Mouse (Mus musculus) MEL (cell line): ENCODE results near the gene Aco1. TPM values are rescaled to one million over a fixed set of nuclear protein-coding genes. Genes with fewer than 3 reads are reported as not detected.

Experiments
- DNase-seq: peaks from one replicate; pipeline ENCODE4 v3.0.0; 2011; ENCODE audit warnings: low read depth, low spot score
- H3K27ac ChIP-seq: 2 replicates; pipeline ENCODE4 v1.5.1; 2012; ENCODE audit warnings: low read depth, mild to moderate bottlenecking, control low read depth, low read length, moderate library complexity; ENCODE audit not compliant: control insufficient read depth
- H3K27me3 ChIP-seq, 2 experiments: fragments of 150-350 bp in 1 of 2; sonication (generic) in 1 of 2; 2 replicates each; pipeline ENCODE4 v1.6.1; 2012; ENCODE audit warnings: low read length in 2 of 2, mild to moderate bottlenecking in 2 of 2, improper control_type of control experiment in 1 of 2, moderate library complexity in 1 of 2; ENCODE audit not compliant: insufficient read depth in 2 of 2, control insufficient read depth in 1 of 2
- H3K36me3 ChIP-seq, 2 experiments: 2 replicates each; pipeline ENCODE4 v1.6.1; 2012 to 2014; ENCODE audit warnings: low read length in 2 of 2, improper control_type of control experiment in 1 of 2, inconsistent platforms in 1 of 2, mild to moderate bottlenecking in 1 of 2; ENCODE audit not compliant: insufficient read depth in 2 of 2, control insufficient read depth in 1 of 2
- H3K4me1 ChIP-seq, 2 experiments: fragments of 150-350 bp in 1 of 2; sonication (generic) in 1 of 2; 2 replicates each; pipeline ENCODE4 v1.6.1; 2012; ENCODE audit warnings: low read length in 2 of 2, improper control_type of control experiment in 1 of 2, mild to moderate bottlenecking in 1 of 2; ENCODE audit not compliant: insufficient read depth in 2 of 2, control insufficient read depth in 1 of 2
- H3K4me3 ChIP-seq, 2 experiments: fragments of 150-350 bp in 1 of 2; sonication (generic) in 1 of 2; 2 replicates each; pipeline ENCODE4 v1.5.1; 2012; ENCODE audit warnings: low read depth in 2 of 2, low read length in 2 of 2, mild to moderate bottlenecking in 2 of 2, moderate library complexity in 2 of 2, control low read depth in 1 of 2, improper control_type of control experiment in 1 of 2; ENCODE audit not compliant: control insufficient read depth in 1 of 2, insufficient read depth in 1 of 2
- H3K79me2 ChIP-seq: 2 replicates; pipeline ENCODE4 v1.6.1; 2012; ENCODE audit warnings: mild to moderate bottlenecking, low read length, moderate library complexity; ENCODE audit not compliant: control insufficient read depth, poor library complexity, insufficient read depth
- H3K9ac ChIP-seq: 2 replicates; pipeline ENCODE4 v1.6.1; 2012; ENCODE audit warnings: low read depth, mild to moderate bottlenecking, control low read depth, low read length, moderate library complexity; ENCODE audit not compliant: control insufficient read depth, poor library complexity, severe bottlenecking
- H3K9me3 ChIP-seq: fragments of 150-350 bp; sonication (generic); replicated peaks from 2 replicates; pipeline ENCODE4 v1.6.1; 2012; ENCODE audit warnings: mild to moderate bottlenecking, low read length, improper control_type of control experiment, moderate library complexity; ENCODE audit not compliant: insufficient read depth
- BHLHE40 ChIP-seq: IDR thresholded peaks from 2 replicates; pipeline ENCODE4 v1.6.1; 2012; ENCODE audit warnings: low read depth, mild to moderate bottlenecking, inconsistent platforms, low read length, improper control_type of control experiment, borderline replicate concordance
- CHD1 ChIP-seq: IDR thresholded peaks from 2 replicates; pipeline ENCODE4 v1.6.1; 2012; ENCODE audit warnings: low read depth, mild to moderate bottlenecking, inconsistent platforms, low read length, improper control_type of control experiment
- CHD2 ChIP-seq: IDR thresholded peaks from 2 replicates; pipeline ENCODE4 v1.6.1; 2011; ENCODE audit warnings: low read length, improper control_type of control experiment
- CTCF ChIP-seq, 3 experiments: IDR thresholded peaks in 2 of 3; conservative IDR thresholded peaks in 1 of 3; 2 replicates each; pipeline ENCODE4 v1.5.1; 2011 to 2012; ENCODE audit warnings: low read length in 3 of 3, low read depth in 2 of 3, mild to moderate bottlenecking in 2 of 3, improper control_type of control experiment in 1 of 3, inconsistent platforms in 1 of 3, mixed read lengths in 1 of 3, moderate library complexity in 1 of 3; ENCODE audit not compliant: control insufficient read depth in 1 of 3, insufficient read depth in 1 of 3, poor library complexity in 1 of 3, severe bottlenecking in 1 of 3
- ELF1 ChIP-seq: IDR thresholded peaks from 2 replicates; pipeline ENCODE4 v1.6.1; 2014; ENCODE audit warnings: low read depth, mild to moderate bottlenecking, inconsistent platforms, low read length, improper control_type of control experiment, moderate library complexity
- EP300 ChIP-seq, 2 experiments: IDR thresholded peaks; 2 replicates each; pipeline ENCODE4 v1.6.1; 2011; ENCODE audit warnings: improper control_type of control experiment in 2 of 2, low read length in 2 of 2, low read depth in 1 of 2, mild to moderate bottlenecking in 1 of 2
- GATA1 ChIP-seq: IDR thresholded peaks from 2 replicates; pipeline ENCODE4 v1.6.1; 2011; ENCODE audit warnings: low read depth, low read length, improper control_type of control experiment
- HCFC1 ChIP-seq: IDR thresholded peaks from 2 replicates; pipeline ENCODE4 v1.6.1; 2012; ENCODE audit warnings: low read depth, mild to moderate bottlenecking, inconsistent platforms, low read length, improper control_type of control experiment, moderate library complexity
- JUND ChIP-seq: IDR thresholded peaks from 2 replicates; pipeline ENCODE4 v1.6.1; 2011; ENCODE audit warnings: low read depth, mild to moderate bottlenecking, improper control_type of control experiment, low read length
- MAX ChIP-seq: IDR thresholded peaks from 2 replicates; pipeline ENCODE4 v1.6.1; 2011; ENCODE audit warnings: low read length, improper control_type of control experiment
- MAZ ChIP-seq: IDR thresholded peaks from 2 replicates; pipeline ENCODE4 v1.6.1; 2012; ENCODE audit warnings: low read depth, mild to moderate bottlenecking, inconsistent platforms, low read length, improper control_type of control experiment
- MXI1 ChIP-seq: IDR thresholded peaks from 2 replicates; pipeline ENCODE4 v1.6.1; 2011; ENCODE audit warnings: mild to moderate bottlenecking, low read depth, low read length, improper control_type of control experiment
- MYC ChIP-seq: IDR thresholded peaks from 2 replicates; pipeline ENCODE4 v1.6.1; 2011; ENCODE audit warnings: low read depth, mild to moderate bottlenecking, low read length, improper control_type of control experiment, moderate library complexity
- POLR2AphosphoS2 ChIP-seq: IDR thresholded peaks from 2 replicates; pipeline ENCODE4 v1.6.1; 2011; ENCODE audit warnings: low read length, improper control_type of control experiment
- RCOR1 ChIP-seq: IDR thresholded peaks from 2 replicates; pipeline ENCODE4 v1.6.1; 2012; ENCODE audit warnings: low read depth, mild to moderate bottlenecking, inconsistent platforms, low read length, improper control_type of control experiment
- SIN3A ChIP-seq: IDR thresholded peaks from 2 replicates; pipeline ENCODE4 v1.6.1; 2012; ENCODE audit warnings: low read length, improper control_type of control experiment, inconsistent platforms
- SMC3 ChIP-seq: IDR thresholded peaks from 2 replicates; pipeline ENCODE4 v1.6.1; 2011; ENCODE audit warnings: low read depth, low read length, improper control_type of control experiment
- USF1 ChIP-seq: IDR thresholded peaks from 2 replicates; pipeline ENCODE4 v1.6.1; 2014; ENCODE audit warnings: low read depth, mild to moderate bottlenecking, inconsistent platforms, low read length, improper control_type of control experiment, moderate library complexity
- ZC3H11A ChIP-seq: IDR thresholded peaks from 2 replicates; pipeline ENCODE4 v1.6.1; 2012; ENCODE audit warnings: low read depth, mild to moderate bottlenecking, inconsistent platforms, low read length, improper control_type of control experiment
- ZKSCAN1 ChIP-seq: IDR thresholded peaks from 2 replicates; pipeline ENCODE4 v1.6.1; 2012; ENCODE audit warnings: low read depth, mild to moderate bottlenecking, inconsistent platforms, low read length, improper control_type of control experiment, moderate library complexity
- ZNF384 ChIP-seq: IDR thresholded peaks from 2 replicates; pipeline ENCODE4 v1.6.1; 2012; ENCODE audit warnings: low read depth, mild to moderate bottlenecking, inconsistent platforms, low read length, improper control_type of control experiment
- polyA plus RNA-seq, 2 experiments: library from polyadenylated mRNA; stranded (reverse) in 1 of 2; unstranded in 1 of 2; fragments of >175 nt in 1 of 2; fragments of >200 nt in 1 of 2; gene quantifications; 2 replicates each; pipeline versions ENCODE4 v1.2.1 to v1.2.4; 2012; ENCODE audit warnings: low replicate concordance in 2 of 2, low read depth in 1 of 2; ENCODE audit not compliant: insufficient read length in 2 of 2, insufficient read depth in 1 of 2, missing spikeins in 1 of 2
- total RNA-seq: library from RNA; depleted of rRNA; stranded (reverse); fragments of 300-350 nt; gene quantifications from 2 replicates; pipeline ENCODE4 v1.2.3, GENCODE M21; 2012

Aco1 gene
- total and polyA plus RNA-seq, 3 experiments, result 28.7 to 33.6 TPM; not detected in 1

DNA sequence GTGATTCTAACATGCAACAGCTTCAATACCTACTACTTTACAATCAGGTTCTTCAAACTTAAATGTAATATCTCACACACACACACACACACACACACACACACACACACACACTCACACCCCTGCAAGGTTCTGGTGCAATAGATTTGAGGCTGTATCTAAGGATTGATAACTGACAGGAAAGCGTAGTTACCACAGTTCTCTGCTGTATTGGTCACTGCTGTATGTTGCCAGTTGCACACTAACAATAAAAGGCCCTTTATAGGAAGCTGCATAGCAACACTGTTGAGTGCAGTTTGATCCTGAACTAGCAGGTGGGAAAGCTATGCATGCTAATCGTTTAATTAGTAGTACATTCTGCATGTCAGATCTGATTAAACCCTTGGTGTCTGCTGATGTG lies 52.5 kb downstream of the Aco1 start (continued):
- TF ChIP-seq ELF1 (no peak), ZKSCAN1 (no peak)

DNA sequence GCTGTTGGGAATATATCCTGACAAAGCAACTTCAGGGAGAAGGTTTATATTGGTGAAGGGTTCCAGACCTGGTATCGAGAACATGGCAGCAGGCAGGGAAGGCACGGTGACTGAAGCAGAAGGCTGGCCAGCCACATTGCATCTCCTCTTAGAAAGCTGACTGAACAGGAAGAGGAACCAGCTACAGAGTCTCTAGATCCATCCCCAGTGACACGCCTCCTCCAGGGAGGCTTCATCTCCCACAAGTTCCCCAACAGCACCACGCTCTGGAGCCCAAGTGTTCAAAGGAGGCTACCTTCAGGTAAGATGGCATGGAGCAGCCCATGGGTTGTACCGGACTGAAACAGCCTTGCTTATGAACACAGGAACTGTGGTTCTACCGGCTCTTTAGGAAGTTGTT lies 59.3 kb downstream of the Aco1 start:
- H3K4me3 ChIP-seq, result no peak overlapping the region
- H3K36me3 ChIP-seq, result no peaks in the 10 kb centered on the region
- H3K27me3 ChIP-seq, result no peaks in the 10 kb centered on the region
- H3K4me1 ChIP-seq, result peaks cover 0 to 2% of the 10 kb centered on the region in 2 experiments; a peak in 1 of 4 replicates
- no peaks in the 10 kb centered on the region for H3K9me3 ChIP-seq
- TF ChIP-seq MAZ (no peak), BHLHE40 (no peak), POLR2AphosphoS2 (no peak), JUND (no peak), SIN3A (no peak), ZC3H11A (no peak), MAX (no peak), SMC3 (no peak), GATA1 (no peak), CHD1 (no peak), USF1 (no peak), ELF1 (no peak)
- no peak overlapping the region for H3K9ac ChIP-seq
- H3K27ac ChIP-seq, result no peak overlapping the region
- H3K79me2 ChIP-seq, result no peaks in the 10 kb centered on the region
- DNase-seq, result peak; percentile 29

DNA sequence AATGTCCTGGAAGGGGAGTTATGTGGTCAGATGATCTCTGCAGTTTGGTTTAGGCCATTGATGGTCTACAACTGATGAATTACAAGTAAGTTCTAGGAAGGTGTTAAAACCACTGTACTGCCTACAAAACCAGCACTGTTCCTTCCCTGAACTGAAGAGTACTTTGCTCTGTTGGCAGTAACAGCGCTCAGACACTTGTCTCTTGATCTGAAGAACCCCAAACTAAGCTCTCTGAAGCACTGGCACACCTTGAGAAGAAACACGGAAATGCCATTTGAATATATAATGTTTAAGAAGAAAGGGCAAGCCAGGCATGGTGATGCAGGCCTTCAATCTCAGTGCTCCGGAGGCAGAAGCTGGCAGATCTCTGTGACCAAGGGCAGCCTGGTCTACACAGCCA lies 61.5 kb downstream of the Aco1 start:
- TF ChIP-seq RCOR1 (no peak), HCFC1 (no peak), CTCF (IDR thresholded peaks at IDR 0.05 in 2 of 3, conservative IDR thresholded peaks at IDR 0.05 in 1 of 3; ENCODE audit: control insufficient read depth in 1 of 3, insufficient read depth in 1 of 3, low read depth in 2 of 3, low read length in 3 of 3, poor library complexity in 1 of 3, severe bottlenecking in 1 of 3) (no peak), MYC (no peak), MAX (no peak), EP300 (IDR thresholded peaks at IDR 0.05; ENCODE audit: low read depth in 1 of 2, low read length in 2 of 2) (no peak), CHD2 (no peak), ZNF384 (no peak), MXI1 (no peak), JUND (no peak), MAZ (no peak), SIN3A (no peak)
- Histone ChIP-seq H3K79me2 (no peaks in the 10 kb centered on the region), H3K36me3 (no peaks in the 10 kb centered on the region), H3K9me3 (no peaks in the 10 kb centered on the region), H3K27ac (no peak overlapping the region), H3K9ac (no peak overlapping the region), H3K4me3 (no peak overlapping the region), H3K4me1 (peaks cover 0 to 2% of the 10 kb centered on the region in 2 experiments; a peak in 1 of 4 replicates), H3K27me3 (no peaks in the 10 kb centered on the region)
- DNase-seq, result no peak
